Mouse (Mus musculus): ENCODE data around the gene Gm10203. TPM values are rescaled to one million over a fixed set of nuclear protein-coding genes. Genes with fewer than 3 reads are reported as not detected.

Gm10203 gene
- total RNA-seq, 2 experiments from 2014 or later = not detected

GRCm38 (mm10) chr6:149179064-149179463 lies 49.1 kb downstream of the Gm10203 start:
- no peak for DNase-seq (ENCODE audit: low spot score)

Other genes with a start within 250 kb of the Gm10203 start
- 1 to 10 TPM; 2.5 to 3.2 TPM for gene Caprin2, start 233.9 kb upstream of the Gm10203 start, total RNA-seq (2021)
- gene Sinhcaf, start 183.7 kb upstream of the Gm10203 start, total RNA-seq (2021) = under 1 TPM; 0.62 to 0.91 TPM
- gene Dennd5b, start 28.5 kb upstream of the Gm10203 start, total RNA-seq (2021) = 10 to 100 TPM in 1 of 2 experiments, 1 to 10 TPM in 1; 5.9 to 12.4 TPM
- 10 to 100 TPM in 1 of 2 experiments, 1 to 10 TPM in 1; 9.5 to 13.0 TPM for gene Etfbkmt, start 9.7 kb downstream of the Gm10203 start, total RNA-seq (2021)
- 10 to 100 TPM; 13.4 to 15.6 TPM for gene Amn1, start 58.5 kb downstream of the Gm10203 start, total RNA-seq (2021)
- 10 to 100 TPM; 11.3 to 13.1 TPM for gene Resf1, start 179.2 kb downstream of the Gm10203 start, total RNA-seq (2021)

Measured in gastrocnemius, adult 18-20 months (tissue).